Mouse (Mus musculus) midbrain, embryonic 10.5 days (tissue): ENCODE measurements around the gene Tor4a. TPM values are rescaled to one million over a fixed set of nuclear protein-coding genes. Genes with fewer than 3 reads are reported as not detected.

ENCODE experiments used
- DNase-seq: peaks from one replicate; pipeline ENCODE4 v3.0.0-alpha.2; 2017; ENCODE audit warnings: low spot score
- H3K27ac ChIP-seq: fragments of 300-500 bp; sonication (generic); replicated peaks from 2 replicates; pipeline ENCODE4 v1.5.1; 2016; ENCODE audit warnings: mild to moderate bottlenecking
- H3K27me3 ChIP-seq: fragments of 300-500 bp; sonication (generic); 2 replicates; pipeline ENCODE4 v1.6.1; 2016; ENCODE audit warnings: low read depth, mild to moderate bottlenecking; ENCODE audit not compliant: poor library complexity, severe bottlenecking
- H3K36me3 ChIP-seq: fragments of 300-500 bp; sonication (generic); 2 replicates; pipeline ENCODE4 v1.6.1; 2016; ENCODE audit warnings: mild to moderate bottlenecking, moderate library complexity
- H3K4me1 ChIP-seq: fragments of 300-500 bp; sonication (generic); 2 replicates; pipeline ENCODE4 v1.6.1; 2016
- H3K4me3 ChIP-seq: fragments of 300-500 bp; sonication (generic); 2 replicates; pipeline ENCODE4 v1.5.1; 2016; ENCODE audit warnings: mild to moderate bottlenecking, moderate library complexity
- H3K9me3 ChIP-seq: fragments of 300-500 bp; sonication (generic); replicated peaks from 2 replicates; pipeline ENCODE4 v1.6.1; 2016; ENCODE audit warnings: mild to moderate bottlenecking
- WGBS: fragments of 180-500 bp; shearing (Covaris S2); methylation state at CpG from one replicate; pipeline ENCODE4 v1.1.7; 2016; 5-methylcytosine and 5-hydroxymethylcytosine counted together
- polyA plus RNA-seq: library from polyadenylated mRNA; unstranded; fragments of >200 nt; fragmentation: Nextera tagmentation; extraction: Ambion mirVana; gene quantifications from 2 replicates; pipeline ENCODE4 v1.2.1, GENCODE M21; 2016

The Tor4a gene
- polyA plus RNA-seq, 1 experiment from 2014 or later, result 1.3 TPM

GRCm38 (mm10) chr2:25172629-25173028 lies 24.1 kb downstream of the Tor4a start:
- H3K4me3 ChIP-seq, result no peak overlapping the region
- H3K27me3 ChIP-seq, result peaks cover 19% of the 10 kb centered on the region; the same call in 1 of the 2 replicates
- no peaks in the 10 kb centered on the region for H3K36me3 ChIP-seq
- WGBS, result 77% methylated on average over 8 of the region's 8 CpGs
- no peak for DNase-seq
- peak overlapping the region; percentile 98 for H3K27ac ChIP-seq
- H3K9me3 ChIP-seq, result no peaks in the 10 kb centered on the region
- H3K4me1 ChIP-seq, result peaks cover 98% of the 10 kb centered on the region

- WGBS, result 70% methylated on average over 1 of the region's 1 CpGs
- DNase-seq, result no peak
- Histone ChIP-seq H3K9me3 (no peaks in the 10 kb centered on the region), H3K36me3 (no peaks in the 10 kb centered on the region), H3K27me3 (peaks cover 16% of the 10 kb centered on the region; the same call in 1 of the 2 replicates), H3K4me1 (peaks cover 98% of the 10 kb centered on the region), H3K4me3 (no peak overlapping the region), H3K27ac (peak overlapping the region; percentile 98)
Measured at GRCm38 (mm10) chr2:25171769-25172153, 24.9 kb downstream of the Tor4a start.

GRCm38 (mm10) chr2:25171101-25171768 lies 25.5 kb downstream of the Tor4a start:
- Histone ChIP-seq H3K4me3 (no peak overlapping the region), H3K27me3 (peaks cover 12% of the 10 kb centered on the region; the same call in 1 of the 2 replicates), H3K9me3 (no peaks in the 10 kb centered on the region), H3K27ac (peak overlapping the region; percentile 98), H3K36me3 (no peaks in the 10 kb centered on the region), H3K4me1 (peaks cover 96% of the 10 kb centered on the region)
- no peak for DNase-seq
- WGBS, result 85% methylated on average over 6 of the region's 6 CpGs

GRCm38 (mm10) chr2:25170326-25171100 lies 26.2 kb downstream of the Tor4a start:
- no peak for DNase-seq
- 76% methylated on average over 10 of the region's 10 CpGs for WGBS
- no peaks in the 10 kb centered on the region for H3K36me3 ChIP-seq
- peak overlapping the region; percentile 34 for H3K4me3 ChIP-seq
- peak overlapping the region; percentile 98 for H3K27ac ChIP-seq
- peaks cover 4% of the 10 kb centered on the region; the same call in 1 of the 2 replicates for H3K27me3 ChIP-seq
- no peaks in the 10 kb centered on the region for H3K9me3 ChIP-seq
- peaks cover 95% of the 10 kb centered on the region for H3K4me1 ChIP-seq

GRCm38 (mm10) chr2:25169778-25170177 lies 26.9 kb downstream of the Tor4a start:
- DNase-seq, result peak; percentile 87
- Histone ChIP-seq H3K27ac (peak overlapping the region; percentile 98), H3K4me3 (peak overlapping the region; percentile 34), H3K4me1 (peaks cover 94% of the 10 kb centered on the region), H3K9me3 (no peaks in the 10 kb centered on the region), H3K36me3 (no peaks in the 10 kb centered on the region), H3K27me3 (peaks cover 3% of the 10 kb centered on the region; the same call in 1 of the 2 replicates)
- 17% methylated on average over 5 of the region's 5 CpGs for WGBS

- WGBS, result 6% methylated on average over 2 of the region's 2 CpGs
- Histone ChIP-seq H3K27ac (peak overlapping the region; percentile 98), H3K36me3 (no peaks in the 10 kb centered on the region), H3K4me1 (peaks cover 96% of the 10 kb centered on the region), H3K27me3 (peaks cover 7% of the 10 kb centered on the region; the same call in 1 of the 2 replicates), H3K4me3 (peak overlapping the region; percentile 57), H3K9me3 (no peaks in the 10 kb centered on the region)
- DNase-seq, result no peak
Measured at GRCm38 (mm10) chr2:25168665-25168978, 28.1 kb downstream of the Tor4a start.

GRCm38 (mm10) chr2:25167919-25168664 lies 28.6 kb downstream of the Tor4a start:
- Histone ChIP-seq H3K27me3 (peaks cover 7% of the 10 kb centered on the region; the same call in 1 of the 2 replicates), H3K4me1 (peaks cover 96% of the 10 kb centered on the region), H3K36me3 (no peaks in the 10 kb centered on the region), H3K4me3 (peak overlapping the region; percentile 57), H3K9me3 (no peaks in the 10 kb centered on the region), H3K27ac (peak overlapping the region; percentile 98)
- DNase-seq, result peak; percentile 91
- under 1% methylated on average over 38 of the region's 41 CpGs for WGBS

- 25% methylated on average over 4 of the region's 4 CpGs for WGBS
- DNase-seq, result no peak
- no peaks in the 10 kb centered on the region for H3K9me3 ChIP-seq
- H3K27me3 ChIP-seq, result peaks cover 8% of the 10 kb centered on the region; the same call in 1 of the 2 replicates
- no peaks in the 10 kb centered on the region for H3K36me3 ChIP-seq
- H3K4me3 ChIP-seq, result peak overlapping the region; percentile 57
- peaks cover 95% of the 10 kb centered on the region for H3K4me1 ChIP-seq
- H3K27ac ChIP-seq, result peak overlapping the region; percentile 98
Measured at GRCm38 (mm10) chr2:25167481-25167880, 29.2 kb downstream of the Tor4a start.

GRCm38 (mm10) chr2:25157655-25158054 lies 39.0 kb downstream of the Tor4a start:
- Histone ChIP-seq H3K27ac (no peak overlapping the region), H3K36me3 (no peaks in the 10 kb centered on the region), H3K4me3 (no peak overlapping the region), H3K9me3 (no peaks in the 10 kb centered on the region), H3K4me1 (peaks cover 1% of the 10 kb centered on the region), H3K27me3 (0 out of 2 replicates have a peak, but pooled peaks cover 6% of the 10 kb centered on the region)
- no peak for DNase-seq
- WGBS, result 50% methylated on average over 2 of the region's 2 CpGs

- WGBS, result 48% methylated on average over 2 of the region's 2 CpGs
- Histone ChIP-seq H3K4me1 (no peaks in the 10 kb centered on the region), H3K9me3 (no peaks in the 10 kb centered on the region), H3K27ac (no peak overlapping the region), H3K27me3 (no peaks in the 10 kb centered on the region), H3K4me3 (no peak overlapping the region), H3K36me3 (no peaks in the 10 kb centered on the region)
- DNase-seq, result no peak
Measured at GRCm38 (mm10) chr2:25156990-25157389, 39.7 kb downstream of the Tor4a start.

GRCm38 (mm10) chr2:25156177-25156576 lies 40.5 kb downstream of the Tor4a start:
- Histone ChIP-seq H3K4me3 (no peak overlapping the region), H3K4me1 (no peaks in the 10 kb centered on the region), H3K27me3 (no peaks in the 10 kb centered on the region), H3K27ac (no peak overlapping the region), H3K9me3 (no peaks in the 10 kb centered on the region), H3K36me3 (no peaks in the 10 kb centered on the region)
- no peak for DNase-seq
- WGBS, result 85% methylated on average over 3 of the region's 3 CpGs

- WGBS, result 77% methylated on average over 4 of the region's 4 CpGs
- no peak overlapping the region for H3K27ac ChIP-seq
- no peak overlapping the region for H3K4me3 ChIP-seq
- no peaks in the 10 kb centered on the region for H3K9me3 ChIP-seq
- H3K4me1 ChIP-seq, result no peaks in the 10 kb centered on the region
- H3K27me3 ChIP-seq, result no peaks in the 10 kb centered on the region
- no peaks in the 10 kb centered on the region for H3K36me3 ChIP-seq
- DNase-seq, result no peak
Measured at GRCm38 (mm10) chr2:25151280-25151956, 45.3 kb downstream of the Tor4a start.
